In genomic region chr9:75916027-75916426, GRCm38 (mm10) we compare ENCODE assay signal across 26 mouse cellular contexts.
DNase-seq lines count a peak whose midpoint lies in the region; ATAC-seq lines count a peak whose summit lies in the region.
"Had no signal": no experiment of that assay in that cellular context is flagged by ENCODE, and none has a peak within 500 bp of the region (broad histone marks: within the 10 kb centered on the region; RNA-seq: fewer than 3 reads in every experiment).

No protein-coding gene starts in this region.

- no peak overlapping the region for H3K9ac ChIP-seq in limb, embryonic 11.5 days (ENCODE audit: low read length)
- H3K9ac ChIP-seq: embryonic facial prominence, embryonic 12.5 days; forebrain, embryonic 13.5 days; liver, embryonic 15.5 days; midbrain, embryonic 12.5 days had no signal

- no peak overlapping the region for H3K4me3 ChIP-seq in limb, embryonic 11.5 days (ENCODE audit: low read depth, low read length)
- H3K4me3 ChIP-seq: embryonic facial prominence, embryonic 12.5 days; erythroblast, embryonic 14.5 days; forebrain, embryonic 13.5 days; liver, embryonic 15.5 days; midbrain, embryonic 12.5 days had no signal

- 0 out of 2 replicates have a peak, but pooled peaks cover 5% of the 10 kb centered on the region for H3K4me1 ChIP-seq in limb, embryonic 11.5 days (ENCODE audit: control insufficient read depth, insufficient read depth, low read length)
- H3K4me1 ChIP-seq: forebrain, embryonic 13.5 days; liver, embryonic 15.5 days; midbrain, embryonic 12.5 days had no signal

- H3K27ac ChIP-seq in limb, embryonic 11.5 days (replicated peaks; ENCODE audit: low read depth, low read length) = no peak overlapping the region
- H3K27ac ChIP-seq: embryonic facial prominence, embryonic 12.5 days; forebrain, embryonic 13.5 days; kidney, postnatal 0 days; liver, embryonic 15.5 days; midbrain, embryonic 12.5 days had no signal

- no peaks in the 10 kb centered on the region for H3K27me3 ChIP-seq in limb, embryonic 11.5 days (ENCODE audit: control insufficient read depth, insufficient read depth, low read length)
- H3K27me3 ChIP-seq: embryonic facial prominence, embryonic 12.5 days; forebrain, embryonic 13.5 days; liver, embryonic 15.5 days; midbrain, embryonic 12.5 days had no signal

- no peaks in the 10 kb centered on the region for H3K36me3 ChIP-seq in limb, embryonic 11.5 days (ENCODE audit: control insufficient read depth, insufficient read depth, low read length)
- H3K36me3 ChIP-seq: embryonic facial prominence, embryonic 12.5 days; liver, embryonic 15.5 days; midbrain, embryonic 12.5 days had no signal

- DNase-seq in 3T3-L1 (ENCODE audit: low read depth, low spot score) (peak; percentile 64), NIH3T3 (ENCODE audit: low read depth) (peak; percentile 14)
- DNase-seq in embryo, embryonic 9.5 days (ENCODE audit: extremely low spot score) = peak; percentile 57
- DNase-seq in limb, embryonic 11.5 days (ENCODE audit: low spot score) = peak; percentile 40
- no peak for DNase-seq in thymus, postnatal 10 days (ENCODE audit: low spot score in 2 of 2)
- DNase-seq in right cerebral cortex, postnatal 25 days = no peak
- DNase-seq: adrenal gland, postnatal 36 days; cerebellum, adult 11 months; cerebellum, postnatal 14 days; gastrocnemius, postnatal 10 days; heart, adult 11 months; kidney, adult 18-20 months; layer of hippocampus, adult 9-11 months; liver; lung, postnatal 14 days; right cerebral cortex, postnatal 14 days; spleen, adult 18-20 months; thymus, postnatal 14 days had no signal

- ATAC-seq in limb, embryonic 11.5 days (ENCODE audit: insufficient number of reproducible peaks, low FRiP score, low TSS enrichment, low read depth) = 0 out of 2 replicates have a peak, but pooled peaks have one; percentile 31
- no peak for ATAC-seq in granulocyte monocyte progenitor cell, adult 5-6 weeks (replicated peaks; ENCODE audit: poor library complexity, severe bottlenecking)
- ATAC-seq: forebrain, embryonic 13.5 days had no signal

- H3K9me3 ChIP-seq in limb, embryonic 11.5 days (ENCODE audit: control insufficient read depth, low read length) = no peaks in the 10 kb centered on the region
- H3K9me3 ChIP-seq: embryonic facial prominence, embryonic 12.5 days; forebrain, embryonic 13.5 days; liver, embryonic 15.5 days; midbrain, embryonic 12.5 days had no signal

- 13% methylated on average over 2 of the region's 2 CpGs for WGBS in limb, embryonic 11.5 days

- H3K4me2 ChIP-seq in limb, embryonic 11.5 days (ENCODE audit: low read depth, severe bottlenecking) = no peak overlapping the region
- H3K4me2 ChIP-seq: embryonic facial prominence, embryonic 12.5 days; forebrain, embryonic 13.5 days; heart, embryonic 11.5 days; liver, embryonic 15.5 days; midbrain, embryonic 12.5 days had no signal

Comparison
In these comparisons a context has a peak if more than half of its experiments do, and no peak if none do; other contexts are left out.
1. DNase-seq: peak in 3T3-L1 (single experiment), NIH3T3 (single experiment), embryo, embryonic 9.5 days (single experiment) and limb, embryonic 11.5 days (single experiment); none in thymus, postnatal 10 days (0 of 2) and right cerebral cortex, postnatal 25 days (single experiment).